Mouse (Mus musculus): ENCODE data around the gene Wbp1l. TPM values are rescaled to one million over a fixed set of nuclear protein-coding genes. Genes with fewer than 3 reads are reported as not detected.

Wbp1l gene
- polyA plus RNA-seq, 1 experiment = 50.6 TPM

GRCm38 (mm10) chr19:46571878-46572244, 27.0 kb upstream of the Wbp1l start:
- Histone ChIP-seq H3K27ac (ENCODE audit: insufficient read depth, low read length) (no peak overlapping the region), H3K4me3 (ENCODE audit: insufficient read depth, low read length) (peak overlapping the region; percentile 92), H3K4me1 (ENCODE audit: control insufficient read depth, insufficient read depth, low read length) (no peaks in the 10 kb centered on the region)
- no peak for TF ChIP-seq POLR2A (IDR thresholded peaks at IDR 0.05; ENCODE audit: low read depth, low read length)
- peak; percentile 39; the same call in 1 of the 2 replicates for TF ChIP-seq CTCF (IDR thresholded peaks at IDR 0.05; ENCODE audit: borderline replicate concordance, insufficient read depth, low read length)

- peak overlapping the region; percentile 92 for H3K4me3 ChIP-seq (ENCODE audit: insufficient read depth, low read length)
- TF ChIP-seq CTCF (IDR thresholded peaks at IDR 0.05; ENCODE audit: borderline replicate concordance, insufficient read depth, low read length) = no peak
- TF ChIP-seq POLR2A (IDR thresholded peaks at IDR 0.05; ENCODE audit: low read depth, low read length) = no peak
- peak overlapping the region; percentile 61 for H3K27ac ChIP-seq (ENCODE audit: insufficient read depth, low read length)
- no peaks in the 10 kb centered on the region for H3K4me1 ChIP-seq (ENCODE audit: control insufficient read depth, insufficient read depth, low read length)
Measured at GRCm38 (mm10) chr19:46572548-46572947, 26.3 kb upstream of the Wbp1l start.

GRCm38 (mm10) chr19:46572951-46573937, 25.6 kb upstream of the Wbp1l start, which contains the start of the genes Arl3 and Sfxn2:
Arl3 (minus strand) TSS chr19:46573198.
Sfxn2 (plus strand) TSS chr19:46573365.
- Histone ChIP-seq H3K4me1 (ENCODE audit: control insufficient read depth, insufficient read depth, low read length) (no peaks in the 10 kb centered on the region), H3K4me3 (ENCODE audit: insufficient read depth, low read length) (peak within 1 kb of the TSS; percentile 92), H3K27ac (ENCODE audit: insufficient read depth, low read length) (peak within 1 kb of the TSS; percentile 61)
- no peak for TF ChIP-seq CTCF (IDR thresholded peaks at IDR 0.05; ENCODE audit: borderline replicate concordance, insufficient read depth, low read length)
- TF ChIP-seq POLR2A (IDR thresholded peaks at IDR 0.05; ENCODE audit: low read depth, low read length) = peak; percentile 94

GRCm38 (mm10) chr19:46573990-46574389, 24.9 kb upstream of the Wbp1l start:
- no peak overlapping the region for H3K27ac ChIP-seq (ENCODE audit: insufficient read depth, low read length)
- peak overlapping the region; percentile 76 for H3K4me3 ChIP-seq (ENCODE audit: insufficient read depth, low read length)
- H3K4me1 ChIP-seq (ENCODE audit: control insufficient read depth, insufficient read depth, low read length) = no peaks in the 10 kb centered on the region
- no peak for TF ChIP-seq CTCF (IDR thresholded peaks at IDR 0.05; ENCODE audit: borderline replicate concordance, insufficient read depth, low read length)
- TF ChIP-seq POLR2A (IDR thresholded peaks at IDR 0.05; ENCODE audit: low read depth, low read length) = no peak

GRCm38 (mm10) chr19:46575196-46575595, 23.7 kb upstream of the Wbp1l start:
- TF ChIP-seq CTCF (IDR thresholded peaks at IDR 0.05; ENCODE audit: borderline replicate concordance, insufficient read depth, low read length) = no peak
- TF ChIP-seq POLR2A (IDR thresholded peaks at IDR 0.05; ENCODE audit: low read depth, low read length) = no peak
- H3K4me3 ChIP-seq (ENCODE audit: insufficient read depth, low read length) = no peak overlapping the region
- H3K27ac ChIP-seq (ENCODE audit: insufficient read depth, low read length) = no peak overlapping the region
- no peaks in the 10 kb centered on the region for H3K4me1 ChIP-seq (ENCODE audit: control insufficient read depth, insufficient read depth, low read length)

GRCm38 (mm10) chr19:46587823-46588508, 10.9 kb upstream of the Wbp1l start:
- H3K4me3 ChIP-seq (ENCODE audit: insufficient read depth, low read length) = no peak overlapping the region
- TF ChIP-seq POLR2A (IDR thresholded peaks at IDR 0.05; ENCODE audit: low read depth, low read length) = no peak
- TF ChIP-seq CTCF (IDR thresholded peaks at IDR 0.05; ENCODE audit: borderline replicate concordance, insufficient read depth, low read length) = peak; percentile 95; the same call in 1 of the 2 replicates
- H3K4me1 ChIP-seq (ENCODE audit: control insufficient read depth, insufficient read depth, low read length) = no peaks in the 10 kb centered on the region
- H3K27ac ChIP-seq (ENCODE audit: insufficient read depth, low read length) = no peak overlapping the region

- Histone ChIP-seq H3K4me3 (ENCODE audit: insufficient read depth, low read length) (no peak overlapping the region), H3K27ac (ENCODE audit: insufficient read depth, low read length) (no peak overlapping the region), H3K4me1 (ENCODE audit: control insufficient read depth, insufficient read depth, low read length) (no peaks in the 10 kb centered on the region)
- TF ChIP-seq POLR2A (IDR thresholded peaks at IDR 0.05; ENCODE audit: low read depth, low read length) = no peak
- TF ChIP-seq CTCF (IDR thresholded peaks at IDR 0.05; ENCODE audit: borderline replicate concordance, insufficient read depth, low read length) = no peak
Measured at GRCm38 (mm10) chr19:46591575-46591974, 7.3 kb upstream of the Wbp1l start.

- TF ChIP-seq CTCF (IDR thresholded peaks at IDR 0.05; ENCODE audit: borderline replicate concordance, insufficient read depth, low read length) (no peak), POLR2A (IDR thresholded peaks at IDR 0.05; ENCODE audit: low read depth, low read length) (no peak)
- no peak overlapping the region for H3K4me3 ChIP-seq (ENCODE audit: insufficient read depth, low read length)
Measured at GRCm38 (mm10) chr19:46592751-46593439, 6.0 kb upstream of the Wbp1l start.

GRCm38 (mm10) chr19:46598187-46598586, 697 bp upstream of the Wbp1l start:
- no peaks in the 10 kb centered on the region for H3K4me1 ChIP-seq (ENCODE audit: control insufficient read depth, insufficient read depth, low read length)
- H3K27ac ChIP-seq (ENCODE audit: insufficient read depth, low read length) = no peak overlapping the region
- TF ChIP-seq CTCF (IDR thresholded peaks at IDR 0.05; ENCODE audit: borderline replicate concordance, insufficient read depth, low read length) (no peak), POLR2A (IDR thresholded peaks at IDR 0.05; ENCODE audit: low read depth, low read length) (no peak)
- H3K4me3 ChIP-seq (ENCODE audit: insufficient read depth, low read length) = no peak overlapping the region

More at GRCm38 (mm10) chr19:46592751-46593439, 6.0 kb upstream of the Wbp1l start:
- Histone ChIP-seq H3K27ac (ENCODE audit: insufficient read depth, low read length) (no peak overlapping the region), H3K4me1 (ENCODE audit: control insufficient read depth, insufficient read depth, low read length) (no peaks in the 10 kb centered on the region)

Measured in embryonic fibroblast, embryonic 13.5 days (primary cell).